Mouse (Mus musculus) lung, postnatal 14 days (tissue): Measurements from ENCODE around the gene Psme1.
A peak's percentile ranks its signal among the peaks of the same experiment; 100 is the strongest.

Experiments used
- DNase-seq: peaks from one replicate; pipeline ENCODE4 v3.0.0; 2021

Psme1 gene

GRCm38 (mm10) chr14:55571760-55572159 lies 6.2 kb upstream of the Psme1 start:
- no peak for DNase-seq

DNA sequence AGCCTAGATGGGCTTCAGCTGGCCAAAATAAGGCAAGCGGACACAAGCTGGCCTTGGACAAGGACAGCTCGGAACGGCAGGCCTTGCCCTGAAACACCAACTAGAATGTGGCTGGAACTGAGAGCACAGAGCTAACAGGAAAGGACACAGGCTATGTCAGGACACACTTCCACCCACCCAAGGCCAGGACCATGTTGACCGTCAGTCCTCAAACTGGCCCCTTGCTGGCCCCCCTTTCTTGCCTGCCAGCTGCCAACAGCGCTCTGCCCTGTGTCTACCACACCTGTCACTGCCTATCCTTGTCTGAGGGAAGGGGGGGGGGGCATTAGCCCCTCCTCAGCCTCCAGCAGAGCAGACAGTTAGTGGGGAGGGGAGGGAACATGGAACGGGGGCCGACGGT lies 2.6 kb upstream of the Psme1 start, which contains the start of gene Fitm1:
Gene Fitm1 (plus strand): TSS at position 316 of the 400 bp plus-strand sequence.
- no peak for DNase-seq

DNA sequence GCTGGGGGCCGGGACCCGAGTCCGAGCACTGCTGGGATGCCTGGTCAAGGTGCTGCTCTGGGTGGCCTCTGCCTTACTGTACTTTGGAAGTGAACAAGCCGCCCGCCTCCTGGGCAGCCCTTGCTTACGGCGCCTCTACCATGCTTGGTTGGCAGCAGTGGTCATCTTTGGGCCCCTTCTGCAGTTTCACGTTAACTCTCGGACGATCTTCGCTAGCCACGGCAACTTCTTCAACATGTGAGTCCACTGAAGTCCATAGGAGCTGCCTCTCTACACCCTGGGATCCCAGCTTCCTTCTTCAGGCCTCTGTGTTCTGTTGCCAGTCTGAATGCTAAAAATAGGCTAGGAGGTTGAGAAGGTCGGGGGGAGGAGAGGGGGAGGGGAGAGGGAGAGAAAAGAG lies 2.2 kb upstream of the Psme1 start:
- DNase-seq, result no peak

- peak; percentile 52 for DNase-seq
These were observed 1.5 kb upstream of the Psme1 start for GRCm38 (mm10) chr14:55576376-55576775.

DNA sequence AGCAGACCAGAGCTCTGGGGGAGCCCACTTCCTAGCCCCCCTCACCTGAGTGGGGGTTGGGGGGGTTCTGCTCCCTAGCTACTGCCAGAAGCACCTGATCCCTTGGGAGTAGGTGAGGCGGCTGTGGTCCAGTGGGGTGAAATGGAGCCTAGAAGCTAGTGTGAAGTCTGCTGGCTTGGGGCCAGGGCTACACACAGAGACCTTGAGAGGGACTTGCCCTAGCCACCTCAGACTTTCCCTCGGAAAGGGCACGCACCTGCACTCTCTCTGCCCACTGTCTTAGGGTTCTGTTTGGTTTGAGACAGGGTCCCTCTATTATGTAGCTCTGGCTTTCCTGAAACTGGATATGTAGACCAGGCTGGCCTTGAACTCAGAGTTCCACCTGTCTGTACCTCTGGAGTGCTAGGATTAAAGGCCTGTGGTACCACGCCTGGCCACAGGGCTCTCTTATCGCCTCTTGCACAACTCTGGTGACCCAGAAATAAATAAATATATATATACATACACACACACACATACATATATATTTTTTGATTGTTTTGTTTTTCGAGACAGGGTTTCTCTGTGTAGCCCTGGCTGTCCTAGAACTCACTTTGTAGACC lies 846 bp downstream of the Psme1 start:
- peak; percentile 69 for DNase-seq

GRCm38 (mm10) chr14:55579511-55580496 lies 1.9 kb downstream of the Psme1 start:
- DNase-seq, result no peak

GRCm38 (mm10) chr14:55580731-55581130 lies 2.8 kb downstream of the Psme1 start:
- no peak for DNase-seq

DNA sequence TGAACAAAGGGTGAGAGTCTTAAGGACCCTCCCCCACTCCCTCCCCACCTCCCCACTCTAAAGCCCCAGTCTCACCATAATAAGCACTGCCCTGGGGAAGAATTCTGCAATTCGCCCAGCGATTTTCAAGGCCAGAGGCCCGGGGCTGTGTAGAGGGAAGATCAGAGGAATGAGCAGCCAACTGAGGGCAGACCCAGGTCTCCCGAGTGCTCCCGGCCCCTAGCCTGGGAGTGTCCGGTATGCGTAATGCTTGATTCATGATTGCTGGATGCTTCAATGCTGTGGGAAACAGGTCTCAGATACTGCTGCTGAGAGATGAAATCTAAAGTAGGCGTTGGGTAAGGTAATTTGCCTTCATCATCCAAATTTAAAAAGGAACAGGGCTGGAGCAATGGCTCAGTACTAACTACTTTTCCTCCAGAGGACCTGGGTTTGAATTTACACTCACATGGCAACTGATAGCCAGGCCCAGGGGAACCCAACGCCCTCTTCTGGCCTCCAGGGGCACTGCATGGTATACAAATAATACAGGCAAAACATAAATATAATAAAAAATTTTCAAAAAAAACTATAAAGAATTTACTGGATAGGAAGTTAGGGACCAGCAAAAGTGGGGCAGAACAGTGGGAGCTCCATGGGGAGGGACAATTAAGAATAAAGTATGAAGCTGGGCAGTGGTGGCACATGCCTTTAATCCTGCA lies 4.2 kb downstream of the Psme1 start:
- no peak for DNase-seq

- no peak for DNase-seq
These were observed 6.4 kb downstream of the Psme1 start for GRCm38 (mm10) chr14:55584303-55584701.

GRCm38 (mm10) chr14:55584702-55585565 lies 7.0 kb downstream of the Psme1 start, which contains the start of gene Emc9:
Gene Emc9 (minus strand): TSS chr14:55585302.
- DNase-seq, result peak; percentile 82

- no peak for DNase-seq
These were observed 7.6 kb downstream of the Psme1 start for GRCm38 (mm10) chr14:55585566-55585960.

- no peak for DNase-seq
These were observed 8.2 kb downstream of the Psme1 start for GRCm38 (mm10) chr14:55586149-55586548.

DNA sequence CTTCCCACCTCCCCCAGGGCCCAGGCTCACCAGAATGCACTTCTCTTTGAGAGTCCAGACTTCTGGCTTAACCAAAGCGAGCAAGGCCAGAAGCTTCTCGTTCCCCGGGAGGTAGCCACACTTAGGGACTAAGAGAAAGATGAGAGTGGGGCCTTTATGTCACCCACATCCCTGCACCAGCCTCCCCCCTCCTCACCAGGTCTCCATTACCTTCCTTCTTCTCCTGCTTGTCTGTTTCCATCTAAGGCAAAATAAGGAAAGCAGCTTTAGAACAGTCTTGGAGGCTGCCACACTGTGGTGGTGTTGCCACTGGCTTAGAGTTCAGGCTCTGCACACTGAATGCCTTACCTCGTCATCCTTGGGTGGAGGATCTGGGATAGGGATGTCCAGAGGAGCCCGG lies 11.3 kb downstream of the Psme1 start:
- DNase-seq, result no peak

DNA sequence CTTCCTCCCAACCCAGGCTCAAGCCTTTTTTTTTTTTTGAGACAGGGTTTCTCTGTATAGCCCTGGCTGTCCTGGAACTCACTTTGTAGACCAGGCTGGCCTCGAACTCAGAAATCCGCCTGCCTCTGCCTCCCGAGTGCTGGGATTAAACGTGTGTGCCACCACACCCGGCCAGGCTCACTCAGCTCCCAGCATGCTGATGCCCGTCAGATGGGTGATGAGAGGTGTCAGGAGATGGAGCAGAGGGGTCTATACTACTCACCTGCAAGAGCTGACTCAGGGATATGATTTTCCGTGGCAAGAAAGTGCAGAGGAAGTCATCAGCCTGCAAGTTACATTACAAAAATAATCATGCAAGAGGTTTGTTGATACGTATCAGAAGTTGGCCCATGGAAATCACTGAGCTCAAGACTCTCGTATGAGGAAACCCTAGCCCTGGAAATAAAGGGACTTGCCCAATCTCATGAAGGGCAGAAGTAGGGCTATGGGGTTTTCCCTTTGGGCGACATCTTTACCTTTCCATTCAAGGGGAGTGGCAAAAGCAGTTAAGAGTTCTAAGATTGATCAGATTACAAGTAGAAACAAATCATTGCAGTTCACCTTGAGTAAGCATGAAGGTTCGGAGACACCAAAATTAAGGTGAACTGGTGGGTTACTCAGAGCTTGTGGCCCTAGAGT lies 12.0 kb downstream of the Psme1 start:
- DNase-seq, result no peak

GRCm38 (mm10) chr14:55590748-55591330 lies 12.9 kb downstream of the Psme1 start, which contains the start of gene Psme2:
Gene Psme2 (minus strand): TSS chr14:55591113.
- DNase-seq, result peak; percentile 94

DNA sequence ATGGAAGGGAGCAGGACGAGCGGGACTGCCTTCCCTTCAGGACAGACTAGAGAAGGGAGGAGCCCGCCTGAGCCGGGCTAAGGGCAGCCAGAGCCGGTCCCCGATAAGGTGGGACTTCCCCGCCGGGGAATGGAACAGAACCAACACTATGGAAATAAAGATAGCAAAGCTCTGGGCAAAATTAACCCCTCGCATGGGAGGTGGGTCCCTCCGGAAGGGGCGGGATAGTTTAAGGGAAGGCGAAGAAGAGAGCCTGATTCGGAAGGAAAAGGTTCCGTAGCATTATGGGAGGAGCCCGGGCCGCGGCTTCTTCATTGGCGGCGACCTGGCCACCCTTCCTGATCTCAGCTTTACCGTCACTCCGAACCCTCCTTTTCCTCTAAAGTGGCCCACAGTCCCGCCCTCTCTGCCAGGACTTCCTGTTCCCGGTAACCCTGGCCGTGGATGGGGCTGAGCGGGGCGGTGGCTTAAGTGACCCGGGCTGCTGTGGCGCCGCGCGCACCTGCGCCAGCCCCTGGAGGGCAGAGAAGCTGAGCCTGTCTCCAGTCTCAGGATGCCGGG lies 13.5 kb downstream of the Psme1 start, which contains the start of gene Rnf31:
Gene Rnf31 (plus strand): TSS at position 378 of the 561 bp plus-strand sequence.
- DNase-seq, result peak; percentile 95

GRCm38 (mm10) chr14:55592226-55592625 lies 14.3 kb downstream of the Psme1 start:
- DNase-seq, result no peak

DNA sequence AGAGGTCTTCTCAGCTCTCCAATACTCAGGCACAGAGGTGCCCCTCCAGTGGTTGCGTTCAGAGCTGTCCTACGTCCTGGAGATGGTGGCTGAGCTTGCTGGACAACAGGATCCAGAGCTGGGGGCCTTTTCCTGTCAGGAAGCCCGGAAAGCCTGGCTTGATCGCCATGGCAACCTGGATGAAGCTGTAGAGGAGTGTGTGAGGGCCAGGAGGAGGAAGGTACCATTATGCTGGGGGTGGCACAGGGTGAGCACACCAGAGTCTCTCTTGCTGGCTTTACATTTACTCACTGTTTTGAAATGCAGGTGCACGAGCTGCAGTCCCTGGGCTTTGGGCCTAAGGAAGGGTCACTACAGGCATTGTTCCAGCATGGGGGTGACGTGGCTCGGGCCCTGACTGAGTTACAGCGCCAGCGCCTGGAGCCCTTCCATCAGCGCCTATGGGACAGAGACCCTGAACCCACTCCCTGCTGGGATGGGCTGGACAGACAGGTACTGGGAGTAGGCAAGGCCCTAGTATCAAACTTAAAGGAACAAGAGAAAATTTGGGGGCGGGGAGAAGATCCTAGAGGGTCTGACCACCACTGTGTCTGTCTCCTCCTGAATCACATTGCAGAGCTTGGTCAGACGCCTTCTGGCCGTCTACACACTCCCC lies 18.2 kb downstream of the Psme1 start:
- no peak for DNase-seq

- no peak for DNase-seq
These were observed 20.8 kb downstream of the Psme1 start for GRCm38 (mm10) chr14:55598521-55599390.
